Mouse (Mus musculus) left cerebral cortex, postnatal 10 days (tissue): ENCODE measurements around the gene Dera. TPM values are rescaled to one million over a fixed set of nuclear protein-coding genes. Genes with fewer than 3 reads are reported as not detected.

Source experiments
- DNase-seq, 2 experiments: peaks; one replicate each; pipeline ENCODE4 v3.0.0; 2021 to 2022; ENCODE audit warnings: low spot score in 2 of 2, mixed read lengths in 1 of 2; ENCODE audit errors: extremely low spot score in 1 of 2
- intact Hi-C: fragments of 180-260 bp; cut with DNase I; formaldehyde crosslinking; loops from one replicate; pipeline ENCODE4 v1.15.1; 2025
- total RNA-seq, 2 experiments: library from RNA; stranded (reverse); gene quantifications; 2 replicates each; pipeline ENCODE4 v1.2.3; 2021

Dera gene
- total RNA-seq, 2 experiments from 2014 or later = 10.9 to 13.7 TPM

GRCm38 (mm10) chr6:137752275-137752655 is 2.1 kb upstream of the Dera start:
- intact Hi-C loops = no loop called here
- no peak for DNase-seq

GRCm38 (mm10) chr6:137754857-137755232 is 499 bp downstream of the Dera start:
- intact Hi-C loops = no loop called here
- no peak for DNase-seq

GRCm38 (mm10) chr6:137756310-137756709 is 2.0 kb downstream of the Dera start:
- intact Hi-C loops = no loop called here
- no peak for DNase-seq

- no peak for DNase-seq
- intact Hi-C loops = no loop called here
These were observed 3.5 kb downstream of the Dera start for GRCm38 (mm10) chr6:137757891-137758290.

GRCm38 (mm10) chr6:137759681-137760080 is 5.3 kb downstream of the Dera start:
- DNase-seq = no peak
- intact Hi-C loops = loop anchor here (5.0 kb wide), 1 partner anchor 1818 kb away; no protein-coding TSS in a partner anchor

GRCm38 (mm10) chr6:137760966-137761365 is 6.6 kb downstream of the Dera start:
- DNase-seq = peak in 1 of 2 experiments; percentile 20
- intact Hi-C loops = loop anchor here (5.0 kb wide), 1 partner anchor 1816 kb away; no protein-coding TSS in a partner anchor

GRCm38 (mm10) chr6:137764572-137765210 is 10.3 kb downstream of the Dera start:
- DNase-seq = no peak
- intact Hi-C loops = loop anchor here (5.0 kb wide), 1 partner anchor 1813 kb away; no protein-coding TSS in a partner anchor

- intact Hi-C loops = no loop called here
- DNase-seq = no peak
These were observed 11.8 kb downstream of the Dera start for GRCm38 (mm10) chr6:137766177-137766576.

- intact Hi-C loops = no loop called here
- DNase-seq = no peak
These were observed 17.4 kb downstream of the Dera start for GRCm38 (mm10) chr6:137771621-137772250.

GRCm38 (mm10) chr6:137772918-137773636 is 18.7 kb downstream of the Dera start:
- intact Hi-C loops = no loop called here
- no peak for DNase-seq

- intact Hi-C loops = no loop called here
These were observed 19.3 kb downstream of the Dera start for GRCm38 (mm10) chr6:137773637-137774028.

GRCm38 (mm10) chr6:137774166-137774565 is 19.8 kb downstream of the Dera start:
- DNase-seq = no peak
- intact Hi-C loops = no loop called here

More at GRCm38 (mm10) chr6:137773637-137774028, 19.3 kb downstream of the Dera start:
- no peak for DNase-seq

- intact Hi-C loops = no loop called here
These were observed 20.8 kb downstream of the Dera start for GRCm38 (mm10) chr6:137775159-137775558.

GRCm38 (mm10) chr6:137776981-137777380 is 22.6 kb downstream of the Dera start:
- intact Hi-C loops = no loop called here
- no peak for DNase-seq

More at GRCm38 (mm10) chr6:137775159-137775558, 20.8 kb downstream of the Dera start:
- no peak for DNase-seq

- no peak for DNase-seq
These were observed 29.7 kb downstream of the Dera start for GRCm38 (mm10) chr6:137783899-137784637.

GRCm38 (mm10) chr6:137788976-137789590 is 34.7 kb downstream of the Dera start:
- DNase-seq = no peak
- intact Hi-C loops = no loop called here

More at GRCm38 (mm10) chr6:137783899-137784637, 29.7 kb downstream of the Dera start:
- intact Hi-C loops = no loop called here

GRCm38 (mm10) chr6:137789658-137790057 is 35.3 kb downstream of the Dera start:
- intact Hi-C loops = loop anchor here (10.0 kb wide), 1 partner anchor 375 kb away; no protein-coding TSS in a partner anchor
- DNase-seq = no peak

- DNase-seq = no peak
- intact Hi-C loops = loop anchor here (10.0 kb wide), 1 partner anchor 369 kb away; no protein-coding TSS in a partner anchor
These were observed 41.1 kb downstream of the Dera start for GRCm38 (mm10) chr6:137795494-137795893.
